Mouse (Mus musculus) natural killer cell, adult 2 months (primary cell): Measurements from ENCODE around the gene 1700025F22Rik.
A peak's percentile ranks its signal among the peaks of the same experiment; 100 is the strongest.
"Not testable (repeated sequence)": the region's sequence is repeated elsewhere in the genome, so short reads cannot be mapped to it uniquely, and the experiment has no call there.

ENCODE experiments used
- DNase-seq, 2 experiments: peaks; one replicate each; pipeline ENCODE4 v3.0.0; 2022; ENCODE audit warnings: low spot score in 2 of 2

Gene 1700025F22Rik

DNA sequence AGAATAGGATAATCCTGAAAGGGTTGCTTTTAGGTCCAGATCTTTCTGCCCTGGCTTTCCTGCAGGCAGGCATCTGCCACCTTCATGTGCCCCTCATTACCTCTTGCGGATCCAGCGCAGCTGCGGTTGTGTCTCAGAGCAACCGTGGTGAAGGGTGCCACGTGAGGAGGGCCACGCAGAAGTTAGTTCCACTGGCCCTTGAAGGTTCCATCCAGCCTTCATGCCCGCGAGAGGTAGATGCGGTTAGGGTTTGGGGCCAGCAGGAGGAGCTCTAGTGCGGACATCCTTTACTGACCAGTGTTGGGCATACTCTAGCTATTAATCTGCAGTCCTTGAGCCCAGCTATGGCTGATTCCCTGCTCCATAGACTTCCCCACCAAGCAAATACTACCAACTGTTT lies at the start of gene 1700025F22Rik:
Gene 1700025F22Rik, minus strand, starts transcription at position 149 of the 400 bp plus-strand sequence.
- DNase-seq, result peak; percentile 62 to 66

DNA sequence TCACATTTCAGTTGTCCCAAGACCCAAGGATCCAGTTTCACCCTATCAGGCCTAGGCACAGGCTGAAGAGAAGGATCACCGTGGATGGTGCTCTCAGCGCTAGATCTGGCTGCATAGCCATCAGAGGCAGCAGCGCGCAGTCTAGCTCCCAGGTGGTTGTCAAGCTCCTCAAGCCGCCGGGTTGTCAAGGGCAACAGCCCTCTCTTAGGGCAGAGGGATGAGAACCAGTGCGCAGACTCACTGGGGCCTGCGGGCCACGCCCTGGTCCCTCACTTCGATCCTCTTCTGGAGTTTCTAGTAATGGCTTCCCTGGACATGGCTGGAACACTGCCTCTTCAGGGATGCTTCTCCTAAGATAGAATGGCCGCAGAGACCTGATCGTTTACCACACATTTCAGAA lies 31.4 kb upstream of the 1700025F22Rik start, which contains the start of gene Ms4a13:
Gene Ms4a13, minus strand, starts transcription at position 192 of the 400 bp plus-strand sequence.
- no peak for DNase-seq

DNA sequence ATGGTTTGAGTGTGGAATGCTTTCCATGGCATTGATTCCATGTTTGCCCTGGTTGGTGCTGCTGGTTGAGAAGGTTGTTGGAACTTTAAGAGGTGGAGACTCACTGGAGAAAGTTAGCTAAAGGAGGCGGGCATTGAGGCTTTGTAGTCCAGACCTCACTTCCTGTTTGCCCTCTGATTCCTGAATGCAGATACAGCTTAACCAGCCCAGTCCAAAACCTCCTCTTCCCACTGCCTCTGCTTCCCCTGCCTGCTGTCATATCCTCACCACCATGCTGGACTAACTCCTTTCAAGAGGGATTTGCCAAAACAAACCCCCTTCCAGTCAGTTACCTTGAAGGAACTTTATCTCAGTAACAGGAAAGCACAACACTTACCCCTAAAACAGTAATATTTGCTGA lies 27.4 kb upstream of the 1700025F22Rik start:
- no peak for DNase-seq

DNA sequence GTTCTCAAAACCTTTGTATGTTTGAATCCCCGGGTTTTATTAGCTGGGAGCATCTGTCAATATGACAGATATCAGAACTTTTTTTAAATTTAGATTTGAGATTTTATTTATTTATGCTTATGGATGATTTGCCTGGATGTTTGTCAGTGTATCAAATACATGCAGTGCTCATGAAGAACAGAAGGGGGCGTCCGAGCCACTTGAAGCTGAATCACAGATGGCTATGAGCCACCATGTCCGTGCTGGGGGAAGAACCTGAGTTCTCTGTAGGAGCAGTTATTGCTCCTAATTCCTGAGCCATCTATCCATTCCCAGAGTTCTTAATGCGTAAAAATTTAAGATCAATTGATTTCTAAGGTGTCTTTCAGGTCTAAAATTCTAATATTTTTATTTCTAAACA lies 19.0 kb upstream of the 1700025F22Rik start:
- peak; percentile 44 to 63 for DNase-seq

DNA sequence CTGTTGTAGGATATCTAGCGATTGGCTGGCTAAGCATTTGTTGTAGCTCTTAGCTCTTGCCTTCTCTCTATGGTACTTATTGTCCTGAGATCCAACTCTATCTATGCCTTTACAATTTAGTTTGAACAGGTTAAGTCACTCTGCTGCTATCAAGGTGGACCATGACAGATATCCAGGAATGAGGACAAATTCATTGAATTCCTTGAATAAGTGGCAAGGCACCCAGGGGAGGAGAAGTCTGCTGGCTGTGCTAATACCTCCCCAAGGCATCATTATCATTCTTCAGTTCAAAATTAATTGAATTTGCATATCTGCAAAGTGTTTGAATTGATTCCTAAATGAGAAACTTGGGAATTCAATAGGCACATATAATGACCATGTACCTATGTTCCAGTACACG lies 12.3 kb upstream of the 1700025F22Rik start:
- DNase-seq, result no peak

DNA sequence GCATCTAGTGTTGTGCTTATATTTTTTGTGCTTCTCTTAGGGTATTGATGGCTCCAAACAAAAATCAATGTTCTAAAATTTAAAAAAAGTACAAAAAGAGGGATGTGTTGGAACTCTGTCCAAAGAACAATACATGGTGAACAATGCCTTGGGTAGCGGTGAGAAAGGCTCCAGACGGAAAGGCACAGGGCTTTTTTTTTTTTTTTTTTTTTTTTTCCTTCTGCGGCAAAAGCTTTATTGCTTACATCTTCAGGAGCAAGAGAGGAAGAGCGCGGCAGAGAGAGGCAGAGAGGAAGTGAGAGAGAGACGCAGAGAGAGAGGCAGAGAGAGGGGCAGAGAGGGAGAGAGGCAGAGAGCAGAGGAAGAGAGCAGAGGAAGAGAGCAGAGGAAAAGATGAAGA lies 7.2 kb downstream of the 1700025F22Rik start:
- not testable (repeated sequence) for DNase-seq

DNA sequence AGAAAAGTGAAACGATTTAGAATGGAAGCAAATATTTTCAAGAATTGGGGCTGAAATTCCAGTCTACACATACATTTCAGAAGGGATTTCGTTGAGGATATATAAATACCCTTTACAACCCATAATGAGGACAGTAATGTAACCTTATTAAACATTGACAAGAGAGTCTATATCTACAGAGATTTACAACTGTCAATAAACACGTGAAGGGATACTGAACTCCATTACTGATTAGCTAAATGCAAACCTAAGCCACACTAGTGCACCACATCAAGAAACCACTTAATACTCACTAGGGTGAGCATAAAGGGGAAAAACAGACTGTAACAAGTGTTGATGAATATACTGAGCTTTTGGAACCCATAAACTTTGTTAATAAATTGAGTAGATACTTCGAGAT lies 29.8 kb downstream of the 1700025F22Rik start:
- no peak for DNase-seq

DNA sequence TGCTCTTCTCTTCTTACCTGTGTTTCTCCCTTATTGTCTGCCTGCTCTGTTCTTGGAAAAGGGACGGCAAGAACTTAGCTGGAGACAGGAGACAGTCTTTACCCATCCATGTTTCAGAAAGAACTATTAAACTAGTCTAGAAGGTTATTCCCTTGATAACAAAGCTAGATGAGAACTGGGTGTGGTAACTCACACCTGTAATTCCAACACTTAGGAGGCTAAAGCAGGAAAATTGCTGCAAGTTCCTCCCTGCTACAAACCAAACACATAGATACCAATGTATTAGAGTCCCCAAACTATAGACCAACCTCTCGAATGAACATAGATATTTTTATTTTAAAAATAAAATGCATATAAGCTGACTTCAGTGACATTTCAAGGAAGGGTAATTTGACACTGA lies 30.3 kb downstream of the 1700025F22Rik start:
- DNase-seq, result no peak

DNA sequence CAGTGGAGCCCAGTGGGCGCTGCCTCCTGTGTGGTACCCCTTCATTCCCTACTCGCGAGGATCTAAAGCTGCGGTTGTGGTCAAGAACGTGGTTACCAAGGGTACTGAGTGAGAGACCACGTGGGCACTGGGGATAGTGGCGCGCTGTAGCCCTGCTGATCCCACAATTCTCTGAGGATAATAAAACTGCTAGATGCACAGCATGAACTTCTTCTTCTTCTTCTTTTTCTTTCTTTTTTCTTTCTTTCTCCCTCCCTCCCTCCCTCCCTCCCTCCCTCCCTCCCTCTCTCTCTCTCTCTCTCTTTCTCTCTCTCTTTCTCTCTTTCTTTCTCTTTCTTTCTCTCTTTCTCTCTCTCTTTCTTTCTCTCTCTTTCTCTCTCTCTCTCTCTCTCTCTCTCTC lies 34.3 kb downstream of the 1700025F22Rik start, which contains the start of gene 1700017D01Rik:
Gene 1700017D01Rik, minus strand, starts transcription at position 101 of the 400 bp plus-strand sequence.
- DNase-seq, result not testable (repeated sequence)

DNA sequence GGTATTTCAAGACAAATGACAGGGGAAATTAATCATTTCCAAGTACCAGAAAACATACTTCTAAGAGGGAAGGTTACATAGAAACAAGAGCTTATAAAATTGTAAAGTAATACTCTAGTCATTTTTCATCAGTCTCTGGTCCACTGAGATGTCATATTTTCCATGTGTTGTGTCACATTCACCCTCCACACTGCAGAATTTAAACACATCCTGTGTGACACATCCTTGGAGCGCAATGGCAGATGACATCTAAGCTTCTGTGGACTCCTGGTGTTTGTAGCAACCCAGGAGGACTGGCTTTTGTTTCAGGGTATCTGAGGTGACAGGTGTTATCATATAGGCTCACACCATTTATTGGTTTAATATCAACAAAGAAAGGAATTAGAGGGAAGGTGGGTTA lies 35.4 kb downstream of the 1700025F22Rik start:
- no peak for DNase-seq

DNA sequence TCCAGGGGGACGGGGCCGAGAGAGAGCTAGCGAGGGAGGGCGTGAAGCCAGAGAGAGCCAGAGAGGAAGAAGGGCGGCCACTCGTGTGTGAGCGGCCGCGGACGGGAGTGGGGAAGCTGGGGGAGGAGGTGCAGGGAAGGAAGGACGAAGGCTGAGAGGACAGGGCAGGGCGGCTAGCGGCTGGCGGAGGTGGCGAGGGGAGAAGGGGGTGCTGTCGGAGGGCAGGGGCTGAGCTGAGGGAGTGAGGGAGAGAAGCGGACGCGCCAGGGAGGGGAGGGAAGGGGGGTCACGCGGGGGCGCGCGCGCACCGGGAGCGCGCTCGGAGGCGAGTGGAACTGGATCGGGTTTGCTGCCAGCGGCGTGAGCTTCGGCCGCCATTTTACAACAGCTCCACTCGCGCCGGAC lies 44.1 kb downstream of the 1700025F22Rik start:
- peak; percentile 32 to 35 for DNase-seq

DNA sequence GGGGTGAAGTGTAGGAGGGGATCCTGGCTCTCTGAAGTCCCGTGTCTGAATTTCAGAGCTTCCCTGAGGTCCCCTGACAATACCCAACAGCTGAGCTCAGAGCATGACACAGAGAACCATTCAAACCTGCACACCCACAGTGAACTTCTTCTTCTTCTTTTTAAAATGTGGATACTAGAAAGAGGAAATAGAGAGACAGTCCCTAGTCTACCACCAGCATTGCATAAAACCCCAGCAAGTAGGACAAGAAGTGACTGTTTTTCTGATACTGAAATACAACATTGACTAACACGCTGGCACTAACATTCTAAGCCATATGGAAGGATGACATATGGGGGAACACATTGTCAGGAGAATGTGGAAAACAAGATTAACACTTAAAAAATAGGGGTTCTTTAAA lies 45.8 kb downstream of the 1700025F22Rik start:
- DNase-seq, result peak in 1 of 2 experiments; percentile 20

DNA sequence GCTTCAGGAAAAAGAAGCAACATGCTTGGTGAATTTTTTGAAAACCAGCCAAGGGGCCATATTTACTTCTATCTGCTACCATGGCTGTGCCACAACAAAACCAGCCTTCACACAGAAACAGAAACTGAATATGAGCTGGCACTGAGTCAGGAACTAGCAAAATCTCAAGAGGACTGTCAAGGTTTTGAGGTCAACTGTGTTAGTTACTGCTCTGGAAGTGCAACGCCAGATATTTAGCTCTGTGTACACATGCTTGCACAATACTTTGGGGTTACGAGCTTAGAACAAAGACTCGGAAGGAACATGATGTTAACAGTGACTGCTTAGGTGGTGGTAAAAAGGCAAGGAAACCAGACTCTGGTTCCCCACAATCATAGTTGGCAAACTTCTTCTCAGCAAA lies 57.4 kb downstream of the 1700025F22Rik start:
- DNase-seq, result peak; percentile 34 to 63

DNA sequence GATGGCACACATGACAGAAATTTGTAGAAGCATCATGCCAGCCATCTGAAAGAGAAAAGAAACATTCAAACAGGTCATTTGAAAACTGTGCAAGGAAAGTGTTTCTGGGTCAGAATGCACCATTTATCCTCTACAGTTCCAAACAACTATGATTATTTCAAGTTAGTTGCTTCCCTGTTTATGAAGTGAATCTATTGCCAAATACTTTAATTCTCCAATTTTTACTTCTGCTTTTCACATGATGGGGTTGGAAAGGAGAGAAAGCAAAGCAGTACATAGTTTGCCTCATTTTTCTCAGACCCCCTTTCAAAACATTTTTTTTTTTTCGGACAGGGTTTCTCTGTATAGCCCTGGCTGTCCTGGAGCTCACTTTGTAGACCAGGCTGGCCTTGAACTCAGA lies 63.2 kb downstream of the 1700025F22Rik start:
- DNase-seq, result no peak

DNA sequence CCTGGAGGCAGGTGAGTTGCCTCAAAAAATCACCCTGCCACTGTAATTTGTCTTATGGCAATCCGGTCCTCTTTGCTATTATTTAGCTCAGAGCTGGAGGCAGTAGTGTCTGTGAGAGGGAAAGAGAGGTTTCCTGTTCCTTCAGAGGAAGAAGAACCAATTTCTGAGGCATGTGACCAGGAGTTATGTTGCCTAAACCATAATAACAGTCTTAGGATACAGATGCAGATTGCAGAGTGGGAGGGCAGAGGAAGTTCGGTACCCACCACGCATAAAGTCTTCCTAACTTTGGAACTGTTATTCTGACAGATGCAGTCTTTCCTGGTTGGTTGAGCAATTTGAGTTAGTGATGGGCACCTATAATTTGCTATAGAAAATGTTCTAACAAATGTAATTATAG lies 66.7 kb downstream of the 1700025F22Rik start:
- DNase-seq, result no peak

DNA sequence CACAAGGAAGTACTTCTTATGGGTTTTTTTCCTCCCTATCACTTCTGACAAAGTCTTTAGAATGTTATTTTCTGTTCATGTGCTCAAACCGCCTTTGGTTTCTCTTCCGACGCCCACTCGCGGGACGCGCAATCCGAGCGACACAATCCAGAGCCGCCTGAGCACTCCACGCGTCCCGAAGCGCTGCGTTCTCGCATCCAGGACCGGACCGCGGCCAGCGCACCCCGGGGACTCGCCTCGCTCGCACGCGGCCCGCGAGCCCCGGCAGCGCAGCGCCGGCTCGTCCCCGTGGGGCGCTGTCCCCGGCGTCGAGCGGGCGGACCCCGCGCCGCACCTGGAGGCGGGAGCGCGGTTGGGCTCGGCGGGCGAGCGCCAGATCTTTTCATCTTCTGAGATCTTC lies 73.0 kb downstream of the 1700025F22Rik start:
- DNase-seq, result peak in 1 of 2 experiments; percentile 6
